Mouse (Mus musculus) hindbrain, embryonic 16.5 days (tissue): ENCODE data around the gene Klhdc10. TPM values are rescaled to one million over a fixed set of nuclear protein-coding genes. Genes with fewer than 3 reads are reported as not detected.

Source experiments
- polyA plus RNA-seq: library from polyadenylated mRNA; unstranded; fragments of >200 nt; fragmentation: Nextera tagmentation; extraction: Ambion mirVana; gene quantifications from 2 replicates; pipeline ENCODE4 v1.2.1, GENCODE M21; 2015

The Klhdc10 gene
- polyA plus RNA-seq, 1 experiment from 2014 or later, result 27.8 TPM

Other genes starting within 250 kb of the Klhdc10 start
- gene Ube2h, start 97.3 kb upstream of the Klhdc10 start, polyA plus RNA-seq, result 53.1 and 55.6 TPM in 2 replicates
- 65.5 and 68.2 TPM in 2 replicates for gene Zc3hc1, start 10.8 kb upstream of the Klhdc10 start, polyA plus RNA-seq
- 25.6 and 31.4 TPM in 2 replicates for gene Tmem209, start 107.9 kb downstream of the Klhdc10 start, polyA plus RNA-seq
- 0.15 and 0.19 TPM in 2 replicates for gene Ssmem1, start 108.0 kb downstream of the Klhdc10 start, polyA plus RNA-seq
- 7.6 and 9.7 TPM in 2 replicates for gene Cpa2, start 139.7 kb downstream of the Klhdc10 start, polyA plus RNA-seq
- gene Cpa4, start 166.5 kb downstream of the Klhdc10 start, polyA plus RNA-seq, result 0.84 and 0.85 TPM in 2 replicates
- 0.09 and 0.12 TPM in 2 replicates for gene Cpa5, start 209.1 kb downstream of the Klhdc10 start, polyA plus RNA-seq
- 0.85 and 0.90 TPM in 2 replicates for gene Cpa1, start 237.3 kb downstream of the Klhdc10 start, polyA plus RNA-seq